Mouse (Mus musculus) CH12.LX (cell line): ENCODE measurements at regions not wholly inside any gene's neighbourhood (a gene's known extent, or its start where the extent isn't known, plus 50 kb on each side); places are given as distances from the start of the nearest gene placed in this dataset.

ENCODE experiments used
- DNase-seq: peaks from one replicate; pipeline ENCODE4 v3.0.0-alpha.2; 2013; ENCODE audit errors: extremely low read depth
- H3K27ac ChIP-seq: 2 replicates; pipeline ENCODE4 v1.5.1; 2012; ENCODE audit warnings: low read depth, mild to moderate bottlenecking, control low read depth, moderate library complexity; ENCODE audit not compliant: insufficient read depth
- H3K27me3 ChIP-seq: replicated peaks from 2 replicates; pipeline ENCODE3; 2012; ENCODE audit warnings: inconsistent platforms
- H3K36me3 ChIP-seq, 2 experiments: replicated peaks in 1 of 2; 2 replicates each; pipeline versions ENCODE3 to v1.6.1; 2012; ENCODE audit warnings: inconsistent platforms in 1 of 2, low read length in 1 of 2, mild to moderate bottlenecking in 1 of 2, mixed read lengths in 1 of 2, moderate library complexity in 1 of 2; ENCODE audit not compliant: control insufficient read depth in 1 of 2, insufficient read depth in 1 of 2
- H3K4me1 ChIP-seq, 2 experiments: 2 replicates each; pipeline ENCODE4 v1.6.1; 2012; ENCODE audit warnings: inconsistent platforms in 1 of 2, moderate library complexity in 1 of 2; ENCODE audit not compliant: insufficient read depth in 2 of 2, control insufficient read depth in 1 of 2
- H3K4me2 ChIP-seq: 2 replicates; pipeline ENCODE4 v1.6.1; 2012; ENCODE audit warnings: low read depth, mild to moderate bottlenecking, control low read depth; ENCODE audit not compliant: poor library complexity, insufficient read depth, severe bottlenecking
- H3K4me3 ChIP-seq, 3 experiments: fragments of 150-350 bp in 1 of 3; sonication (generic) in 1 of 3; replicated peaks in 1 of 3; 2 replicates each; pipeline versions ENCODE3 to v1.5.1; 2011 to 2012; ENCODE audit warnings: low read depth in 2 of 3, low read length in 2 of 3, mild to moderate bottlenecking in 2 of 3, moderate library complexity in 2 of 3, control low read depth in 1 of 3, improper control_type of control experiment in 1 of 3, inconsistent platforms in 1 of 3, mixed read lengths in 1 of 3; ENCODE audit not compliant: poor library complexity in 1 of 3
- H3K79me2 ChIP-seq: replicated peaks from 2 replicates; pipeline ENCODE4 v1.6.1; 2012; ENCODE audit warnings: mild to moderate bottlenecking, moderate library complexity; ENCODE audit not compliant: control insufficient read depth, poor library complexity, insufficient read depth, severe bottlenecking; ENCODE audit errors: extremely low read depth
- H3K9ac ChIP-seq: 2 replicates; pipeline ENCODE4 v1.6.1; 2012; ENCODE audit warnings: low read depth, mild to moderate bottlenecking, control low read depth, moderate library complexity; ENCODE audit not compliant: insufficient read depth
- H3K9me3 ChIP-seq: replicated peaks from 2 replicates; pipeline ENCODE3; 2012; ENCODE audit warnings: low read length, inconsistent platforms, mixed read lengths
- BHLHE40 ChIP-seq: IDR thresholded peaks from 2 replicates; pipeline ENCODE4 v1.6.1; 2011; ENCODE audit warnings: mild to moderate bottlenecking, low read depth, low read length, improper control_type of control experiment
- EP300 ChIP-seq: IDR thresholded peaks from 2 replicates; pipeline ENCODE4 v1.6.1; 2011; ENCODE audit warnings: low read length, improper control_type of control experiment
- ETS1 ChIP-seq: conservative IDR thresholded peaks from 2 replicates; pipeline ENCODE4 v1.6.1; 2012; ENCODE audit warnings: low read depth, mild to moderate bottlenecking, inconsistent platforms, low read length, improper control_type of control experiment, moderate library complexity
- IRF4 ChIP-seq: IDR thresholded peaks from 2 replicates; pipeline ENCODE4 v1.6.1; 2014; ENCODE audit warnings: low read depth, mild to moderate bottlenecking, inconsistent platforms, low read length, improper control_type of control experiment
- JUND ChIP-seq: conservative IDR thresholded peaks from 2 replicates; pipeline ENCODE4 v1.6.1; 2011; ENCODE audit warnings: low read depth, low read length, improper control_type of control experiment
- MAFK ChIP-seq: IDR thresholded peaks from 2 replicates; pipeline ENCODE4 v1.6.1; 2011; ENCODE audit warnings: low read length, improper control_type of control experiment; ENCODE audit not compliant: insufficient replicate concordance
- MAX ChIP-seq: IDR thresholded peaks from 2 replicates; pipeline ENCODE4 v1.6.1; 2011; ENCODE audit warnings: low read length, improper control_type of control experiment
- MAZ ChIP-seq: IDR thresholded peaks from 2 replicates; pipeline ENCODE4 v1.6.1; 2012; ENCODE audit warnings: low read depth, mild to moderate bottlenecking, inconsistent platforms, low read length, improper control_type of control experiment, moderate library complexity
- MEF2A ChIP-seq: IDR thresholded peaks from 2 replicates; pipeline ENCODE4 v1.6.1; 2014; ENCODE audit warnings: low read depth, mild to moderate bottlenecking, inconsistent platforms, low read length, improper control_type of control experiment, borderline replicate concordance
- POLR2A ChIP-seq: IDR thresholded peaks from 2 replicates; pipeline ENCODE4 v1.6.1; 2011; ENCODE audit warnings: low read depth, mild to moderate bottlenecking, improper control_type of control experiment, low read length
- POLR2AphosphoS2 ChIP-seq: IDR thresholded peaks from 2 replicates; pipeline ENCODE4 v1.6.1; 2011; ENCODE audit warnings: low read depth, low read length, improper control_type of control experiment
- RCOR1 ChIP-seq: conservative IDR thresholded peaks from 2 replicates; pipeline ENCODE4 v1.6.1; 2012; ENCODE audit warnings: low read depth, mild to moderate bottlenecking, inconsistent platforms, low read length, improper control_type of control experiment
- SIN3A ChIP-seq: IDR thresholded peaks from 2 replicates; pipeline ENCODE4 v1.6.1; 2012; ENCODE audit warnings: low read length, improper control_type of control experiment, inconsistent platforms
- USF1 ChIP-seq: IDR thresholded peaks from 2 replicates; pipeline ENCODE4 v1.6.1; 2014; ENCODE audit warnings: low read depth, mild to moderate bottlenecking, inconsistent platforms, low read length, improper control_type of control experiment
- USF2 ChIP-seq: conservative IDR thresholded peaks from 2 replicates; pipeline ENCODE4 v1.6.1; 2011; ENCODE audit warnings: low read depth, low read length, improper control_type of control experiment
- ZC3H11A ChIP-seq: IDR thresholded peaks from 2 replicates; pipeline ENCODE4 v1.6.1; 2012; ENCODE audit warnings: low read depth, mild to moderate bottlenecking, inconsistent platforms, low read length, improper control_type of control experiment
- dilution Hi-C: fragments of 300-500 bp; cut with MboI; formaldehyde crosslinking; loops from 2 replicates; pipeline ENCODE4 v1.14.3; 2020; ENCODE audit warnings: low sequenced_read_pairs; ENCODE audit not compliant: extremely low pct_unique_long_range_greater_than_20kb, extremely low pct_ligation_motif_present
- in situ Hi-C: fragments of 300-500 bp; cut with MboI; formaldehyde crosslinking; loops from 3 replicates; pipeline ENCODE4 v1.14.3; 2019; ENCODE audit warnings: low sequenced_read_pairs, low pct_ligation_motif_present, low pct_unique_long_range_greater_than_20kb, mixed read lengths

- H3K36me3 ChIP-seq, result no peaks in the 10 kb centered on the region
- H3K9ac ChIP-seq, result no peak overlapping the region
- H3K4me2 ChIP-seq, result no peak overlapping the region
- in situ Hi-C loops, result no loop called here
- H3K79me2 ChIP-seq, result no peaks in the 10 kb centered on the region
- no peak overlapping the region for H3K4me3 ChIP-seq
- DNase-seq, result no peak
- no peaks in the 10 kb centered on the region for H3K4me1 ChIP-seq
- dilution Hi-C loops, result no loop called here
- H3K27ac ChIP-seq, result no peak overlapping the region
- TF ChIP-seq BHLHE40 (no peak), MEF2A (no peak), IRF4 (no peak), MAFK (no peak), MAZ (no peak), EP300 (no peak), RCOR1 (no peak)
- peaks cover 85% of the 10 kb centered on the region for H3K27me3 ChIP-seq
- H3K9me3 ChIP-seq, result peaks cover 4% of the 10 kb centered on the region
These were observed 515.1 kb upstream of the Mgmt start for GRCm38 (mm10) chr7:136379319-136379718.

- H3K36me3 ChIP-seq, result no peaks in the 10 kb centered on the region
- no peak overlapping the region for H3K9ac ChIP-seq
- no peaks in the 10 kb centered on the region for H3K79me2 ChIP-seq
- H3K9me3 ChIP-seq, result peaks cover 4% of the 10 kb centered on the region
- no peak overlapping the region for H3K4me3 ChIP-seq
- TF ChIP-seq ETS1 (no peak), RCOR1 (no peak), USF2 (no peak)
- in situ Hi-C loops (no loop called here), dilution Hi-C loops (no loop called here)
- peaks cover 83% of the 10 kb centered on the region for H3K27me3 ChIP-seq
- H3K27ac ChIP-seq, result no peak overlapping the region
- no peaks in the 10 kb centered on the region for H3K4me1 ChIP-seq
- no peak overlapping the region for H3K4me2 ChIP-seq
- DNase-seq, result no peak
These were observed 514.7 kb upstream of the Mgmt start for GRCm38 (mm10) chr7:136379741-136380140.

- no peaks in the 10 kb centered on the region for H3K36me3 ChIP-seq
- no peak overlapping the region for H3K4me2 ChIP-seq
- dilution Hi-C loops, result no loop called here
- in situ Hi-C loops, result no loop called here
- no peaks in the 10 kb centered on the region for H3K9me3 ChIP-seq
- H3K79me2 ChIP-seq, result no peaks in the 10 kb centered on the region
- H3K27ac ChIP-seq, result no peak overlapping the region
- no peak overlapping the region for H3K9ac ChIP-seq
- H3K27me3 ChIP-seq, result peaks cover 71% of the 10 kb centered on the region
- no peak for TF ChIP-seq USF1
- no peak for TF ChIP-seq MAX
- TF ChIP-seq IRF4, result no peak
- no peak for TF ChIP-seq JUND
- no peak for TF ChIP-seq ZC3H11A
- no peak for TF ChIP-seq POLR2AphosphoS2
- TF ChIP-seq POLR2A, result no peak
- TF ChIP-seq SIN3A, result no peak
- DNase-seq, result no peak
- H3K4me1 ChIP-seq, result no peaks in the 10 kb centered on the region
- no peak overlapping the region for H3K4me3 ChIP-seq
These were observed 511.1 kb upstream of the Mgmt start for GRCm38 (mm10) chr7:136383296-136383695.
